Comparison of ENCODE assay signal across 21 mouse cellular contexts in the genomic region with DNA sequence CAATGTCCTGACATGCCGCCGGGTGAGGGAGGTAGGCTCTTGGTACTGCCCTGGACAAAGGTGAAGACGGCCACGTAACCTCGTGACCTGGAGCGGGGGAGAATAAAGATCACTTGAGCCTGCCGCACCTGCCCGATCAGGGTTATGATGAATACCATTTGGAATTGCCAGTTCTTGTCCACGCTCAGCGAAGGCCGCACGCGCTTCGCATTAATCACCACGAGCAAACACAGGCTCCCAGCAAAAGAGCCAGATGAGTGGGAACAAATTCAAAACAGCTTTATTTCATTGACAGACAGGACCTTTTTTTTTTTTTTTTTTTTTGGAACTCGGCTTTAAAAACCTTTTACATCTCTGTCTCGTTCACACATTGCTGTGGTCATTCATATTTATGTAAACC.
DNase-seq lines count a peak whose midpoint lies in the region; ATAC-seq and TF ChIP-seq lines count a peak whose summit lies in the region.
"Had no signal": no experiment of that assay in that cellular context is flagged by ENCODE, and none has a peak within 500 bp of the region (broad histone marks: within the 10 kb centered on the region; RNA-seq: fewer than 3 reads in every experiment).

No protein-coding gene starts in this region.

- intact Hi-C loops in heart, postnatal 25 days (cut with DNase I) = no loop called here

- TF ChIP-seq CTCF in kidney, adult 2 months (conservative IDR thresholded peaks at IDR 0.05; ENCODE audit: insufficient read depth, insufficient read length, low read depth, low read length) = no peak
- no peak for TF ChIP-seq CTCF in stomach, postnatal 0 days (IDR thresholded peaks at IDR 0.05; ENCODE audit: low read depth)

- 66% methylated on average over 17 of the region's 17 CpGs for WGBS in kidney, adult 2 months
- 66% methylated on average over 17 of the region's 17 CpGs for WGBS in kidney, embryonic 15.5 days
- 26% methylated on average over 17 of the region's 17 CpGs for WGBS in stomach, embryonic 15.5 days
- 27% methylated on average over 17 of the region's 17 CpGs for WGBS in stomach, postnatal 0 days

- no peak for TF ChIP-seq EP300 in stomach, postnatal 0 days (optimal IDR thresholded peaks at IDR 0.05)

- no peaks in the 10 kb centered on the region for H3K9me3 ChIP-seq in kidney, embryonic 15.5 days (replicated peaks)
- no peaks in the 10 kb centered on the region for H3K9me3 ChIP-seq in stomach, embryonic 15.5 days
- no peaks in the 10 kb centered on the region for H3K9me3 ChIP-seq in stomach, postnatal 0 days (ENCODE audit: control insufficient read depth, low read length)
- H3K9me3 ChIP-seq: embryonic facial prominence, embryonic 12.5 days; forebrain, embryonic 12.5 days; hindbrain, embryonic 12.5 days; limb, embryonic 13.5 days; liver, embryonic 12.5 days; midbrain, embryonic 13.5 days had no signal

- H3K4me1 ChIP-seq in kidney, adult 2 months (ENCODE audit: control insufficient read depth, insufficient read depth, low read length) = no peaks in the 10 kb centered on the region
- H3K4me1 ChIP-seq in kidney, embryonic 15.5 days = 0 out of 2 replicates have a peak, but pooled peaks cover 2% of the 10 kb centered on the region
- H3K4me1 ChIP-seq in stomach, embryonic 15.5 days = no peaks in the 10 kb centered on the region
- no peaks in the 10 kb centered on the region for H3K4me1 ChIP-seq in stomach, postnatal 0 days (replicated peaks; ENCODE audit: control insufficient read depth, insufficient read depth)
- H3K4me1 ChIP-seq: forebrain, embryonic 12.5 days; liver, embryonic 12.5 days; midbrain, embryonic 13.5 days had no signal

- no peaks in the 10 kb centered on the region for H3K27me3 ChIP-seq in kidney, adult 2 months (replicated peaks; ENCODE audit: control insufficient read depth, insufficient read depth, low read length)
- H3K27me3 ChIP-seq in kidney, embryonic 15.5 days = peaks cover 11% of the 10 kb centered on the region; the same call in 1 of the 2 replicates
- H3K27me3 ChIP-seq in stomach, embryonic 15.5 days (replicated peaks) = no peaks in the 10 kb centered on the region
- H3K27me3 ChIP-seq in stomach, postnatal 0 days (ENCODE audit: control insufficient read depth, insufficient read depth, low read length) = no peaks in the 10 kb centered on the region
- H3K27me3 ChIP-seq: embryonic facial prominence, embryonic 12.5 days; liver, embryonic 12.5 days had no signal

- no peak overlapping the region for H3K4me3 ChIP-seq in kidney, adult 2 months (ENCODE audit: insufficient read depth, low read depth, low read length)
- H3K4me3 ChIP-seq in kidney, embryonic 15.5 days (replicated peaks) = no peak overlapping the region
- H3K4me3 ChIP-seq in stomach, embryonic 15.5 days (replicated peaks) = no peak overlapping the region
- H3K4me3 ChIP-seq in stomach, postnatal 0 days (ENCODE audit: low read depth, low read length) = no peak overlapping the region
- H3K4me3 ChIP-seq: embryonic facial prominence, embryonic 12.5 days; erythroblast, embryonic 14.5 days; forebrain, embryonic 12.5 days; hindbrain, embryonic 12.5 days; limb, embryonic 13.5 days; liver, embryonic 12.5 days; midbrain, embryonic 13.5 days had no signal

- TF ChIP-seq POLR2A in kidney, adult 2 months (IDR thresholded peaks at IDR 0.05; ENCODE audit: low read depth, low read length) = no peak

- H3K27ac ChIP-seq in kidney, adult 2 months (ENCODE audit: insufficient read depth, low read depth, low read length) = no peak overlapping the region
- H3K27ac ChIP-seq in kidney, embryonic 15.5 days = no peak overlapping the region
- no peak overlapping the region for H3K27ac ChIP-seq in stomach, embryonic 15.5 days
- no peak overlapping the region for H3K27ac ChIP-seq in stomach, postnatal 0 days (replicated peaks)
- H3K27ac ChIP-seq: embryonic facial prominence, embryonic 12.5 days; forebrain, embryonic 12.5 days; hindbrain, embryonic 12.5 days; kidney, postnatal 0 days; limb, embryonic 13.5 days; liver, embryonic 12.5 days; midbrain, embryonic 13.5 days had no signal

- no peak overlapping the region for H3K9ac ChIP-seq in kidney, embryonic 15.5 days
- H3K9ac ChIP-seq in stomach, embryonic 15.5 days = no peak overlapping the region
- H3K9ac ChIP-seq in stomach, postnatal 0 days (ENCODE audit: low read length) = no peak overlapping the region
- H3K9ac ChIP-seq: embryonic facial prominence, embryonic 12.5 days; forebrain, embryonic 12.5 days; hindbrain, embryonic 12.5 days; limb, embryonic 13.5 days; liver, embryonic 12.5 days; midbrain, embryonic 13.5 days had no signal

- H3K4me2 ChIP-seq in kidney, embryonic 15.5 days = no peak overlapping the region
- 0 out of 2 replicates have a peak overlapping the region, but pooled peaks have one; percentile 9 for H3K4me2 ChIP-seq in stomach, embryonic 15.5 days
- H3K4me2 ChIP-seq in stomach, postnatal 0 days (replicated peaks; ENCODE audit: low read depth) = no peak overlapping the region
- H3K4me2 ChIP-seq: embryonic facial prominence, embryonic 12.5 days; forebrain, embryonic 12.5 days; heart, embryonic 11.5 days; hindbrain, embryonic 12.5 days; limb, embryonic 13.5 days; liver, embryonic 12.5 days; midbrain, embryonic 13.5 days had no signal

- peak; percentile 19 for DNase-seq in kidney, adult 2 months
- no peak for DNase-seq in stomach, postnatal 0 days (ENCODE audit: low spot score)
- peak; percentile 52 for DNase-seq in forelimb bud, embryonic 11.5 days (ENCODE audit: low read depth, low spot score)
- DNase-seq in heart, postnatal 25 days (ENCODE audit: low spot score) = no peak
- no peak for DNase-seq in layer of hippocampus, postnatal 36 days
- DNase-seq: adrenal gland, adult 2 months; cerebellum, adult 2 months; cerebellum, postnatal 25 days; heart, postnatal 10 days; lung, adult 2 months had no signal

- no peak for ATAC-seq in kidney, embryonic 15.5 days (replicated peaks; ENCODE audit: low FRiP score)
- ATAC-seq in stomach, embryonic 15.5 days (ENCODE audit: insufficient read depth, low FRiP score, low read depth) = no peak
- ATAC-seq in stomach, postnatal 0 days (ENCODE audit: low FRiP score, low TSS enrichment) = no peak
- ATAC-seq: liver, embryonic 12.5 days; midbrain, embryonic 13.5 days had no signal

- no peaks in the 10 kb centered on the region for H3K36me3 ChIP-seq in kidney, adult 2 months (ENCODE audit: control insufficient read depth, insufficient read depth, low read length)
- no peaks in the 10 kb centered on the region for H3K36me3 ChIP-seq in kidney, embryonic 15.5 days
- H3K36me3 ChIP-seq in stomach, embryonic 15.5 days = no peaks in the 10 kb centered on the region
- H3K36me3 ChIP-seq in stomach, postnatal 0 days (ENCODE audit: control insufficient read depth, insufficient read depth, low read length) = no peaks in the 10 kb centered on the region
- H3K36me3 ChIP-seq: embryonic facial prominence, embryonic 12.5 days; forebrain, embryonic 12.5 days; hindbrain, embryonic 12.5 days; limb, embryonic 13.5 days; liver, embryonic 12.5 days; midbrain, embryonic 13.5 days had no signal

Comparison
In these comparisons a context has a peak if more than half of its experiments do, and no peak if none do; other contexts are left out.
1. DNase-seq: peak in kidney, adult 2 months (single experiment) and forelimb bud, embryonic 11.5 days (single experiment); none in stomach, postnatal 0 days (single experiment), heart, postnatal 25 days (single experiment) and layer of hippocampus, postnatal 36 days (0 of 2).